Mouse (Mus musculus): Measurements from ENCODE around the gene Zdhhc14. TPM values are rescaled to one million over a fixed set of nuclear protein-coding genes. Genes with fewer than 3 reads are reported as not detected.

The Zdhhc14 gene
- polyA plus RNA-seq, 1 experiment from 2014 or later, result 1.6 TPM

- Histone ChIP-seq H3K9ac (ENCODE audit: low read depth, low read length) (no peak overlapping the region), H3K4me1 (ENCODE audit: control insufficient read depth, insufficient read depth, low read length) (no peaks in the 10 kb centered on the region), H3K4me2 (no peak overlapping the region), H3K4me3 (ENCODE audit: low read depth, low read length) (no peak overlapping the region), H3K27me3 (ENCODE audit: control insufficient read depth, insufficient read depth, low read length) (no peaks in the 10 kb centered on the region), H3K36me3 (ENCODE audit: control insufficient read depth, insufficient read depth, low read length) (no peaks in the 10 kb centered on the region), H3K9me3 (replicated peaks; ENCODE audit: control insufficient read depth, low read length) (no peaks in the 10 kb centered on the region), H3K27ac (ENCODE audit: low read depth, low read length) (no peak overlapping the region)
- 72% methylated on average over 14 of the region's 14 CpGs for WGBS (ENCODE audit: insufficient replicate concordance)
- no peak for ATAC-seq (replicated peaks; ENCODE audit: insufficient number of reproducible peaks, low FRiP score, low TSS enrichment)
These were observed 59.8 kb downstream of the Zdhhc14 start for GRCm38 (mm10) chr17:5552036-5552760.

- Histone ChIP-seq H3K9ac (ENCODE audit: low read depth, low read length) (no peak overlapping the region), H3K4me1 (ENCODE audit: control insufficient read depth, insufficient read depth, low read length) (no peaks in the 10 kb centered on the region), H3K27ac (ENCODE audit: low read depth, low read length) (no peak overlapping the region), H3K27me3 (ENCODE audit: control insufficient read depth, insufficient read depth, low read length) (no peaks in the 10 kb centered on the region), H3K36me3 (ENCODE audit: control insufficient read depth, insufficient read depth, low read length) (no peaks in the 10 kb centered on the region), H3K4me2 (no peak overlapping the region), H3K9me3 (replicated peaks; ENCODE audit: control insufficient read depth, low read length) (no peaks in the 10 kb centered on the region), H3K4me3 (ENCODE audit: low read depth, low read length) (no peak overlapping the region)
- 81% methylated on average over 5 of the region's 5 CpGs for WGBS (ENCODE audit: insufficient replicate concordance)
- ATAC-seq (replicated peaks; ENCODE audit: insufficient number of reproducible peaks, low FRiP score, low TSS enrichment), result no peak
These were observed 61.2 kb downstream of the Zdhhc14 start for GRCm38 (mm10) chr17:5553556-5553955.

- H3K4me2 ChIP-seq, result no peak overlapping the region
- no peak overlapping the region for H3K4me3 ChIP-seq (ENCODE audit: low read depth, low read length)
- H3K9ac ChIP-seq (ENCODE audit: low read depth, low read length), result no peak overlapping the region
- H3K9me3 ChIP-seq (replicated peaks; ENCODE audit: control insufficient read depth, low read length), result no peaks in the 10 kb centered on the region
- WGBS (ENCODE audit: insufficient replicate concordance), result 89% methylated on average over 2 of the region's 2 CpGs
- no peaks in the 10 kb centered on the region for H3K4me1 ChIP-seq (ENCODE audit: control insufficient read depth, insufficient read depth, low read length)
- no peak overlapping the region for H3K27ac ChIP-seq (ENCODE audit: low read depth, low read length)
- H3K36me3 ChIP-seq (ENCODE audit: control insufficient read depth, insufficient read depth, low read length), result no peaks in the 10 kb centered on the region
- no peaks in the 10 kb centered on the region for H3K27me3 ChIP-seq (ENCODE audit: control insufficient read depth, insufficient read depth, low read length)
- no peak for ATAC-seq (replicated peaks; ENCODE audit: insufficient number of reproducible peaks, low FRiP score, low TSS enrichment)
These were observed 62.2 kb downstream of the Zdhhc14 start for GRCm38 (mm10) chr17:5554573-5554972.

GRCm38 (mm10) chr17:5556568-5556967 is 64.2 kb downstream of the Zdhhc14 start:
- H3K36me3 ChIP-seq (ENCODE audit: control insufficient read depth, insufficient read depth, low read length), result no peaks in the 10 kb centered on the region
- no peaks in the 10 kb centered on the region for H3K4me1 ChIP-seq (ENCODE audit: control insufficient read depth, insufficient read depth, low read length)
- no peaks in the 10 kb centered on the region for H3K27me3 ChIP-seq (ENCODE audit: control insufficient read depth, insufficient read depth, low read length)
- 70% methylated on average over 8 of the region's 8 CpGs for WGBS (ENCODE audit: insufficient replicate concordance)
- no peaks in the 10 kb centered on the region for H3K9me3 ChIP-seq (replicated peaks; ENCODE audit: control insufficient read depth, low read length)
- no peak overlapping the region for H3K4me3 ChIP-seq (ENCODE audit: low read depth, low read length)
- no peak overlapping the region for H3K4me2 ChIP-seq
- no peak overlapping the region for H3K27ac ChIP-seq (ENCODE audit: low read depth, low read length)
- ATAC-seq (replicated peaks; ENCODE audit: insufficient number of reproducible peaks, low FRiP score, low TSS enrichment), result no peak
- no peak overlapping the region for H3K9ac ChIP-seq (ENCODE audit: low read depth, low read length)

- WGBS (ENCODE audit: insufficient replicate concordance), result 85% methylated on average over 4 of the region's 4 CpGs
- ATAC-seq (replicated peaks; ENCODE audit: insufficient number of reproducible peaks, low FRiP score, low TSS enrichment), result no peak
- Histone ChIP-seq H3K9ac (ENCODE audit: low read depth, low read length) (no peak overlapping the region), H3K4me3 (ENCODE audit: low read depth, low read length) (no peak overlapping the region), H3K4me2 (no peak overlapping the region), H3K9me3 (replicated peaks; ENCODE audit: control insufficient read depth, low read length) (no peaks in the 10 kb centered on the region), H3K36me3 (ENCODE audit: control insufficient read depth, insufficient read depth, low read length) (no peaks in the 10 kb centered on the region), H3K4me1 (ENCODE audit: control insufficient read depth, insufficient read depth, low read length) (no peaks in the 10 kb centered on the region), H3K27me3 (ENCODE audit: control insufficient read depth, insufficient read depth, low read length) (no peaks in the 10 kb centered on the region), H3K27ac (ENCODE audit: low read depth, low read length) (no peak overlapping the region)
These were observed 67.9 kb downstream of the Zdhhc14 start for GRCm38 (mm10) chr17:5560212-5560611.

- H3K27me3 ChIP-seq (ENCODE audit: control insufficient read depth, insufficient read depth, low read length), result no peaks in the 10 kb centered on the region
- H3K4me1 ChIP-seq (ENCODE audit: control insufficient read depth, insufficient read depth, low read length), result no peaks in the 10 kb centered on the region
- no peak overlapping the region for H3K27ac ChIP-seq (ENCODE audit: low read depth, low read length)
- H3K4me3 ChIP-seq (ENCODE audit: low read depth, low read length), result no peak overlapping the region
- no peak overlapping the region for H3K4me2 ChIP-seq
- no peaks in the 10 kb centered on the region for H3K9me3 ChIP-seq (replicated peaks; ENCODE audit: control insufficient read depth, low read length)
- ATAC-seq (replicated peaks; ENCODE audit: insufficient number of reproducible peaks, low FRiP score, low TSS enrichment), result no peak
- H3K36me3 ChIP-seq (ENCODE audit: control insufficient read depth, insufficient read depth, low read length), result no peaks in the 10 kb centered on the region
- 87% methylated on average over 6 of the region's 6 CpGs for WGBS (ENCODE audit: insufficient replicate concordance)
- no peak overlapping the region for H3K9ac ChIP-seq (ENCODE audit: low read depth, low read length)
These were observed 70.8 kb downstream of the Zdhhc14 start for GRCm38 (mm10) chr17:5563108-5563507.

GRCm38 (mm10) chr17:5566006-5566405 is 73.6 kb downstream of the Zdhhc14 start:
- Histone ChIP-seq H3K4me3 (ENCODE audit: low read depth, low read length) (no peak overlapping the region), H3K9me3 (replicated peaks; ENCODE audit: control insufficient read depth, low read length) (no peaks in the 10 kb centered on the region), H3K27ac (ENCODE audit: low read depth, low read length) (no peak overlapping the region), H3K4me1 (ENCODE audit: control insufficient read depth, insufficient read depth, low read length) (no peaks in the 10 kb centered on the region), H3K9ac (ENCODE audit: low read depth, low read length) (no peak overlapping the region), H3K4me2 (no peak overlapping the region), H3K27me3 (ENCODE audit: control insufficient read depth, insufficient read depth, low read length) (no peaks in the 10 kb centered on the region), H3K36me3 (ENCODE audit: control insufficient read depth, insufficient read depth, low read length) (no peaks in the 10 kb centered on the region)
- ATAC-seq (replicated peaks; ENCODE audit: insufficient number of reproducible peaks, low FRiP score, low TSS enrichment), result no peak
- WGBS (ENCODE audit: insufficient replicate concordance), result 73% methylated on average over 7 of the region's 7 CpGs

- Histone ChIP-seq H3K36me3 (ENCODE audit: control insufficient read depth, insufficient read depth, low read length) (no peaks in the 10 kb centered on the region), H3K4me2 (no peak overlapping the region), H3K27ac (ENCODE audit: low read depth, low read length) (no peak overlapping the region), H3K27me3 (ENCODE audit: control insufficient read depth, insufficient read depth, low read length) (no peaks in the 10 kb centered on the region), H3K4me1 (ENCODE audit: control insufficient read depth, insufficient read depth, low read length) (no peaks in the 10 kb centered on the region; the same call in 1 of the 2 replicates), H3K9me3 (replicated peaks; ENCODE audit: control insufficient read depth, low read length) (no peaks in the 10 kb centered on the region), H3K4me3 (ENCODE audit: low read depth, low read length) (no peak overlapping the region), H3K9ac (ENCODE audit: low read depth, low read length) (no peak overlapping the region)
- WGBS (ENCODE audit: insufficient replicate concordance), result 42% methylated on average over 5 of the region's 5 CpGs
- ATAC-seq (replicated peaks; ENCODE audit: insufficient number of reproducible peaks, low FRiP score, low TSS enrichment), result no peak
These were observed 75.6 kb downstream of the Zdhhc14 start for GRCm38 (mm10) chr17:5567943-5568342.

All from heart, embryonic 11.5 days (tissue).